Mouse (Mus musculus): ENCODE data around the gene Capn10.

DNA sequence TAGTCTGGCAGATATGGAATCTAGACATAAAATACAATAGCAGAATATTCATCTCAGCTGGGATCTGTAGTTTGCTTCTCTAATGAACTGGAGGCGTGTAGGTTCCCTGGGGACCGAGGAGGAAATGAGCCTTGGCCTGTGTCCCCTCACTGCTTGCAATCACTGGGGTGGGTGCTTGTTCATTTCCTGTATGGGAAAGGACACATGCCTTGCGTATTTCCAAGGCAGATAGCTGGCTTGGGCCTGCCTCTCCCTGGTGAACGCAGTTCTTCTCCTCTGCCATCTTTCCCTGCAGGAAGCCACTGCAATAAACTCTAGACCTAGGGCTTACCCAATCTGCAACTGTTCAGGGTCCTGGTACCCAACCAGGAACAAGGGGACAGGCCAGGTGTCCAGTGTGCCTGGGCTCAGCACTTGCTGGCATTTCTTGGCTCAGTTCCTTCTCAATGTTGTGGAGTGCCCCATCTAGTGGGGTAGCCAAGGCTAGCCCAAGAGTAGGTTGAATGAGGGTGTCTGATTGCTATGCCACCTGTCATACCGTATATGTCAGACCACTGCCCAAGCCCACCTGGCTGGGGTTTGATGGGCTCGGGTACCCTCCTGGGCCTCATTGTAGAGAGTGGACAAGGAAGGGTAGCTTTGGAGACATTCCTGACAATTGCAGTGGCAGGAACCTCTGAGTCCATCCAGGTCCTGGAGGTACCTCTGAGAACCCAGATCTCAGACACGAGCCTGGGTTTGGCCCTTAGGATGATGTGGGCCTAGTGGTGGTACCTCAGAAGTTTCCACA is 47.1 kb downstream of the Capn10 start:
- TF ChIP-seq POLR2A (IDR thresholded peaks at IDR 0.05; ENCODE audit: extremely low read depth, insufficient read depth, low read length) (no peak), CTCF (IDR thresholded peaks at IDR 0.05; ENCODE audit: low read depth, low read length) (no peak)

Measured in liver, adult 2 months (tissue).